Mouse (Mus musculus) cerebellum, postnatal 25 days (tissue): ENCODE results near the gene Gm10272.
"Not testable (repeated sequence)": the region's sequence is repeated elsewhere in the genome, so short reads cannot be mapped to it uniquely, and the experiment has no call there.

Experiments
- DNase-seq, 2 experiments: peaks; one replicate each; pipeline ENCODE4 v3.0.0; 2021; ENCODE audit warnings: mixed read lengths in 2 of 2

Gene Gm10272

GRCm38 (mm10) chr10:77729241-77729640 lies 22.8 kb downstream of the Gm10272 start:
- DNase-seq = peak in 1 of 2 experiments; percentile 7

DNA sequence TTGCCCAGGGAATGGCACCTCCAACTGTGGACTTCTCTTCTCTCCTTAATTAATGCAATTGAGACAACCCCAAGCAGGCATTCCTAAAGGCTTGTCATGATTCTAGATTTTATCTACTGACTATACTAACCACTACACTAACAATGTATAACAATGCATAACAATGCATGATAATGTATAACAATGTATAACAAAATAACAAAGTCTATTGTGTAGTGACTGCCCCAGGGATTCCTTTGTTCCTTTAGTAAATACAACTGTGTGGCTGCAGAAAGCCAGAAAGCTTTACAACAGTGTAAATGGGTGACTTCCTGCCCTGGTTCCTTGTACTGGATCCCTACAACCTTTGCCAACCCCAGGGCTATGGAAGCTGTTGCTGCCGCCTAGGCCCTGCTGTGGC lies 29.5 kb downstream of the Gm10272 start:
- DNase-seq = no peak

GRCm38 (mm10) chr10:77738929-77739328 lies 32.5 kb downstream of the Gm10272 start:
- DNase-seq = no peak

DNA sequence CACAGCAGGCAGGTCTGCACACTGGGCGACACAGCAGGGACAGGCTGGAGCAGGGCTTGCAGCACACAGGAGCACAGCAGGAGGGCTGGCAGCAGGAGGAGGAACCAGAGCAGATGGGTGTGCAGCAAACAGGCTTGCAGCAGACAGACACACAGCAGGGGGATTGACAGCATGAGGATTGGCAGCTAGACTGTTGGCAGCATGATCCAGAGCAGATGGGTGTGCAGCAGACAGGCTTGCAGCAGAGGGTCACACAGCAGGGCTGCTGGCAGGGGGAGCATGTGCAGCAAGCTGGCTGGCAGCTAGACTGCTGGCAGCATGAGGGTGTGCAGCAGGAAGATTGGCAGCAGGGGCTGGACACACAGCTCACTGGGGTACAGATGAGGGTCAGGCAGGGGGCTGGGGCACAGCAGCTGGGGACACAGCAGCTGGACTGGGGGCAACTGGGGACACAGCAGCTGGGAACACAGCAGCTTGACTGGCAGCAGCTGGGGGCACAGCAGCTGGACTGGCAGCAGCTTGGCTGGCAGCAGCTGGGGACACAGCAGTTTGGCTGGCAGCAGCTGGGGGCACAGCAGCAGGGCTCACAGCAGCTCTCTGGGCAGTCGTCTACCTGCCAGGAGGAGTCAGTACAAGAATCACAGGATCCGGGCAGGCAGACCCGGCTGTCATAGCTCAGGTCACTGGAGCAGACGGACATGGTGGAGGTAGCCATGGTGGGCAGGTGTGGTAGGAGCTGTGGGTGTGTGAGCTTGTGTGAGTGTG lies 35.7 kb downstream of the Gm10272 start, which contains the start of gene Gm18596:
TSS of gene Gm18596 (minus strand) at position 715 of the 765 bp plus-strand sequence.
- DNase-seq = peak; percentile 10 to 28

DNA sequence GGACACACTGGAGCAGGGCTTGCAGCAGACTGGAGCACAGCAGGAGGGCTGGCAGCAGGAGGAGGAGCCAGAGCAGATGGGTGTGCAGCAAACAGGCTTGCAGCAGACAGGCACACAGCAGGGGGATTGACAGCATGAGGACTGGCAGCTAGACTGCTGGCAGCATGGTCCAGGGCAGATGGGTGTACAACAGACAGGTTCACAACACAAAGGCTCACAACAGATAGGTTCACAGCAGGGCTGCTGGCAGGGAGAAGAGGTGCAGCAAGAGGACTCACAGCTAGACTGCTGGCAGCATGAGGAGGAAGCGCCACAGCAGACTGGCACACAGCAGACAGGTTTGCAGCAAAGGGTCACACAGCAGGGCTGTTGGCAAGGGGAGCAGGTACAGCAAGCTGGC lies 44.3 kb downstream of the Gm10272 start:
- DNase-seq = peak; percentile 14 to 32

DNA sequence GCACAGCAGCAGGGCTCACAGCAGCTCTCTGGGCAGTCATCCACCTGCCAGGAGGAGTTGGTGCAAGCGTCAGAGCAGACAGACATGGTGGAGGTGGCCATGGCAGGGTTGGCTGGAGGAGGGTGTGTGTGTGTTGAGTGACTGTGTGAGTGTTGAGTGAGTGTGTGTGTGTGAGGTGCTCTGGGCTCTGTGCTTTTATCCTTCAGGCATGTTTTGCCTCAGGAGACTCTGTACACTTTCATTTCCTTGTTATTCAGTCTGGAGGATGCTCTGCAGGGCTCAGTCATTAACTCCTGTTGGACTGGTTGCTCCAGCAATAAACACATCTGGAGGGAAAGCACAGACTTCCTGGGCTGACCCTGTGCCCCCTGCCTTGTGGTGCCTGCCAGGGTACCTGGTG lies 44.8 kb downstream of the Gm10272 start, which contains the start of gene Gm9736:
TSS of gene Gm9736 (minus strand) at position 101 of the 400 bp plus-strand sequence.
- not testable (repeated sequence) for DNase-seq

GRCm38 (mm10) chr10:77752312-77752711 lies 45.9 kb downstream of the Gm10272 start:
- not testable (repeated sequence) for DNase-seq

DNA sequence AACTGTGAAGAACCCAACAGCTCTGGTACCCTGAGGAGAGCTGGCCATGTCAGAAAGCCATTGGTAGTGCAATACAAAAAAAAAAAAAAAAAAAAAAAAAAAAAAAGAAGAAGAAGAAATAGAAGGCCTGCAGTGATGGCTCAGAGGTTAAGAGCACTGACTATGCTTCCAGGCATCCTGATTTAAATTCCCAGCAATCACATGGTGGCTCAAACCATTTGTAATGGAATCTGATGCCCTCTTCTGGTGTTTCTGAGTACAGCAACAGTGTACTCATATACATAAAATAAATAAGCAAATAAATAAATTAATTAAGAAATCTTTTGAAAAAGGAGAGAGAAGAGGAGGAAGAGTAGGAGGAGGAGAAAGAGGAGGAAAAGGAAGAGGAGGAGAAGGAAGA lies 47.0 kb downstream of the Gm10272 start:
- DNase-seq = no peak
